Mouse (Mus musculus) E14TG2a.4 (cell line): ENCODE data around the gene Cwc25.

ENCODE experiments used
- CTCF ChIP-seq: conservative IDR thresholded peaks from 2 replicates; pipeline ENCODE4 v1.5.1; 2014; ENCODE audit warnings: low read length
- NANOG ChIP-seq: IDR thresholded peaks from 2 replicates; pipeline ENCODE4 v1.6.1; 2014; ENCODE audit warnings: borderline replicate concordance, low read length, mixed read lengths

DNA sequence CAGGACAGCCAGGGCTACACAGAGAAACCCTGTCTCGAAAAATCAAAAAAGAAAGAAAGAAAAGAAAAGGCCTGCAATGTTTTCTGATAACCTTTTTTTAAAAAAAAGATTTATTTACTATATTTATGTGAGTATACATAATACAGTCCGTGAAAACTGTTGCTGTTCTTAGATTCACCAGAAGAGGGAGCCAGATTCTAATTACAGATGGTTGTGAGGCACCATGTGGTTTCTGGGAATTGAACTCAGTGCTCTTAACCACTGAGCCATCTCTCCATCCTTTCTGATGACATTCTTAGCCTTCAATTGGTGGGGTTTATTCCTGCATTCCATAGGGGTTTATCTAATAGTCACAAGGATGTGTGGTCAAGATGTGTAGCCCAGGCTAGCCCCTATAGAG, 26.8 kb upstream of the Cwc25 start:
- TF ChIP-seq CTCF, result peak; percentile 73
- no peak for TF ChIP-seq NANOG
